Mouse (Mus musculus) midbrain, embryonic 15.5 days (tissue): ENCODE results near the gene Lhx1. TPM values are rescaled to one million over a fixed set of nuclear protein-coding genes. Genes with fewer than 3 reads are reported as not detected.
A peak's percentile ranks its signal among the peaks of the same experiment; 100 is the strongest.

Experiments used
- ATAC-seq: fragments of 200-750 bp; cut with Nextera tagmentation; replicated peaks from 2 replicates; pipeline ENCODE4 v1.8.0; 2017; ENCODE audit warnings: moderate TSS enrichment
- H3K27ac ChIP-seq: fragments of 300-500 bp; sonication (generic); 2 replicates; pipeline ENCODE4 v1.5.1; 2015; ENCODE audit warnings: mild to moderate bottlenecking, inconsistent platforms
- H3K27me3 ChIP-seq: fragments of 300-500 bp; sonication (generic); replicated peaks from 2 replicates; pipeline ENCODE4 v1.6.1; 2015; ENCODE audit warnings: inconsistent platforms
- H3K36me3 ChIP-seq: fragments of 300-500 bp; sonication (generic); replicated peaks from 2 replicates; pipeline ENCODE4 v1.6.1; 2015; ENCODE audit warnings: inconsistent platforms
- H3K4me1 ChIP-seq: fragments of 300-500 bp; sonication (generic); 2 replicates; pipeline ENCODE4 v1.6.1; 2015; ENCODE audit warnings: inconsistent platforms
- H3K4me2 ChIP-seq: fragments of 300-500 bp; sonication (generic); 2 replicates; pipeline ENCODE4 v1.6.1; 2015; ENCODE audit warnings: inconsistent platforms, mild to moderate bottlenecking, moderate library complexity
- H3K4me3 ChIP-seq: fragments of 300-500 bp; sonication (generic); 2 replicates; pipeline ENCODE4 v1.5.1; 2015; ENCODE audit warnings: mild to moderate bottlenecking, inconsistent platforms
- H3K9ac ChIP-seq: fragments of 300-500 bp; sonication (generic); 2 replicates; pipeline ENCODE4 v1.6.1; 2015; ENCODE audit warnings: mild to moderate bottlenecking, inconsistent platforms
- H3K9me3 ChIP-seq: fragments of 300-500 bp; sonication (generic); 2 replicates; pipeline ENCODE4 v1.6.1; 2016; ENCODE audit warnings: inconsistent platforms
- WGBS: fragments of 180-500 bp; shearing (Covaris S2); methylation state at CpG from one replicate; pipeline ENCODE4 v1.1.7; 2015; ENCODE audit warnings: mixed read lengths; 5-methylcytosine and 5-hydroxymethylcytosine counted together
- polyA plus RNA-seq: library from polyadenylated mRNA; unstranded; fragments of >200 nt; fragmentation: Nextera tagmentation; extraction: Ambion mirVana; gene quantifications from 2 replicates; pipeline ENCODE4 v1.2.1, GENCODE M21; 2015

Gene Lhx1
- 36.8 and 43.3 TPM in 2 replicates for polyA plus RNA-seq

- no peaks in the 10 kb centered on the region for H3K9me3 ChIP-seq
- H3K4me3 ChIP-seq, result peak within 1 kb of the TSS; percentile 56
- peak within 1 kb of the TSS; percentile 86 for H3K27ac ChIP-seq
- peak within 1 kb of the TSS; percentile 70 for H3K9ac ChIP-seq
- peak within 1 kb of the TSS; percentile 65 for H3K4me2 ChIP-seq
- ATAC-seq, result peak; percentile 90
- under 1% methylated on average over 64 of the region's 64 CpGs for WGBS
- H3K36me3 ChIP-seq, result no peaks in the 10 kb centered on the region
- H3K4me1 ChIP-seq, result peaks cover 43% of the 10 kb centered on the region
- H3K27me3 ChIP-seq, result peaks cover 58% of the 10 kb centered on the region
Observed at GRCm38 (mm10) chr11:84525421-84526274, at the start of gene Lhx1. Gene Lhx1, minus strand, starts transcription at chr11:84525535.

- no peak overlapping the region for H3K4me2 ChIP-seq
- H3K4me3 ChIP-seq, result no peak overlapping the region
- H3K4me1 ChIP-seq, result peaks cover 34% of the 10 kb centered on the region
- no peaks in the 10 kb centered on the region; the same call in 1 of the 2 replicates for H3K27me3 ChIP-seq
- no peak overlapping the region for H3K9ac ChIP-seq
- no peaks in the 10 kb centered on the region for H3K36me3 ChIP-seq
- WGBS, result 14% methylated on average over 8 of the region's 8 CpGs
- ATAC-seq, result no peak
- H3K27ac ChIP-seq, result 0 out of 2 replicates have a peak overlapping the region, but pooled peaks have one; percentile 2
- no peaks in the 10 kb centered on the region for H3K9me3 ChIP-seq
Observed at GRCm38 (mm10) chr11:84574834-84575233, 49.5 kb upstream of the Lhx1 start.

- WGBS, result 30% methylated on average over 8 of the region's 8 CpGs
- peak overlapping the region; percentile 26 for H3K27ac ChIP-seq
Observed at GRCm38 (mm10) chr11:84573637-84574036, 48.3 kb upstream of the Lhx1 start.

DNA sequence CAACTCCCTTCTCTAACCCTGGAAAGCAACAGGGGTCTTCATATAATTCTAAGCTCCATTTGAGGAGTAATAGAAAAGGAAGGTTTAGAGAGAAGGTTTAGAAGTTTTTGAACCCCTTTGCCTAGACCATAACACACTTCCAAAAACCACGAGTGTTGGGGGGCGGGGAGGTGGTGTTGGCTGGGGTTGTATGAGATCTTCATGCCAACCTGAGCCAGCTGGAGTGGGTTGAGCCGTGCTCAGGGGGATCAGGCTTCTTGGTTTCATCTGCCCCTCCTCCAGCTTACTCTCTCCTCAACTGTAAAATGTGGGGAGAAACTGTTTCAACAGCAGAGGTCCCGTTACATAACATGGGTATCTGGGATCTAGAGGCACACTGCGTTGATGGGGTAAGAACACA is 45.5 kb upstream of the Lhx1 start:
- Histone ChIP-seq H3K27me3 (no peaks in the 10 kb centered on the region), H3K27ac (no peak overlapping the region), H3K9me3 (no peaks in the 10 kb centered on the region), H3K36me3 (no peaks in the 10 kb centered on the region), H3K4me2 (no peak overlapping the region), H3K4me1 (peaks cover 38% of the 10 kb centered on the region), H3K4me3 (no peak overlapping the region), H3K9ac (no peak overlapping the region)
- 64% methylated on average over 5 of the region's 5 CpGs for WGBS
- ATAC-seq, result no peak

More at GRCm38 (mm10) chr11:84573637-84574036, 48.3 kb upstream of the Lhx1 start:
- H3K27me3 ChIP-seq, result no peaks in the 10 kb centered on the region; the same call in 1 of the 2 replicates
- ATAC-seq, result no peak
- no peak overlapping the region for H3K4me2 ChIP-seq
- H3K4me3 ChIP-seq, result no peak overlapping the region
- no peaks in the 10 kb centered on the region for H3K9me3 ChIP-seq
- no peak overlapping the region for H3K9ac ChIP-seq
- H3K36me3 ChIP-seq, result no peaks in the 10 kb centered on the region
- H3K4me1 ChIP-seq, result peaks cover 38% of the 10 kb centered on the region

DNA sequence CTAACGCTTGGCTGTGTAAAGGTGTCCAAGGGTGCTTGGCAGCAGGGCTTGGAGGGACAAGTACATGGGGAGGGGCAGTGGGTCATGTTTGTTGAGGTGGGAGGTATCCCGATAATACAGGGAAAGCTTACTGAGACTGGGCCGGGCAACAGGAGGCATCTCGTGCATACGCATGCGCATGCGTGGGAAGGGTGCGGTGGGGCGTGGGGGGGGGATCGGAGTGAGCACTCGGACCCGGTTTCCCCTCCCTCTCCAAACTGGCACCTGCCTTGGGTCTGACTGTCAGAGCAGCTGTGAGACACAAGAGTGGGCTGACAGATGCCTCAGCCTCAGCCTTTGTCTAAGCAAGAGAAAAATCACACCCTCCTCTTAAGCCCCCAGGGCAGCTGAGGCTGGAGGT is 45.1 kb upstream of the Lhx1 start:
- 34% methylated on average over 12 of the region's 12 CpGs for WGBS
- peak; percentile 21 for ATAC-seq
- Histone ChIP-seq H3K27me3 (no peaks in the 10 kb centered on the region), H3K4me2 (peak overlapping the region; percentile 18), H3K4me3 (no peak overlapping the region), H3K27ac (peak overlapping the region; percentile 60; the same call in 1 of the 2 replicates), H3K9ac (no peak overlapping the region), H3K9me3 (no peaks in the 10 kb centered on the region), H3K4me1 (peaks cover 38% of the 10 kb centered on the region), H3K36me3 (no peaks in the 10 kb centered on the region)

GRCm38 (mm10) chr11:84569052-84569751 is 43.9 kb upstream of the Lhx1 start:
- H3K36me3 ChIP-seq, result no peaks in the 10 kb centered on the region
- no peak overlapping the region for H3K4me2 ChIP-seq
- peak overlapping the region; percentile 63 for H3K27ac ChIP-seq
- H3K9me3 ChIP-seq, result no peaks in the 10 kb centered on the region
- WGBS, result 27% methylated on average over 5 of the region's 8 CpGs
- peak overlapping the region; percentile 8; the same call in 1 of the 2 replicates for H3K9ac ChIP-seq
- no peak overlapping the region for H3K4me3 ChIP-seq
- peak; percentile 59; the same call in 1 of the 2 replicates for ATAC-seq
- no peaks in the 10 kb centered on the region for H3K27me3 ChIP-seq
- H3K4me1 ChIP-seq, result peaks cover 31% of the 10 kb centered on the region

- Histone ChIP-seq H3K27ac (peak overlapping the region; percentile 60), H3K9ac (no peak overlapping the region), H3K4me2 (no peak overlapping the region), H3K36me3 (no peaks in the 10 kb centered on the region), H3K4me1 (peaks cover 33% of the 10 kb centered on the region), H3K4me3 (no peak overlapping the region), H3K27me3 (no peaks in the 10 kb centered on the region), H3K9me3 (no peaks in the 10 kb centered on the region)
- ATAC-seq, result no peak
- WGBS, result 32% methylated on average over 5 of the region's 5 CpGs
Observed at GRCm38 (mm10) chr11:84568482-84568881, 43.1 kb upstream of the Lhx1 start.

- no peak overlapping the region for H3K4me3 ChIP-seq
- no peak overlapping the region for H3K4me2 ChIP-seq
- peaks cover 39% of the 10 kb centered on the region for H3K4me1 ChIP-seq
- no peak overlapping the region for H3K27ac ChIP-seq
- H3K27me3 ChIP-seq, result no peaks in the 10 kb centered on the region
- 33% methylated on average over 8 of the region's 8 CpGs for WGBS
- ATAC-seq, result no peak
- no peak overlapping the region for H3K9ac ChIP-seq
- no peaks in the 10 kb centered on the region for H3K36me3 ChIP-seq
- no peaks in the 10 kb centered on the region for H3K9me3 ChIP-seq
Observed at GRCm38 (mm10) chr11:84566691-84567090, 41.4 kb upstream of the Lhx1 start.

GRCm38 (mm10) chr11:84565224-84565623 is 39.9 kb upstream of the Lhx1 start:
- Histone ChIP-seq H3K9ac (no peak overlapping the region), H3K9me3 (no peaks in the 10 kb centered on the region), H3K27me3 (no peaks in the 10 kb centered on the region), H3K4me3 (no peak overlapping the region), H3K27ac (no peak overlapping the region), H3K4me1 (peaks cover 35% of the 10 kb centered on the region), H3K36me3 (no peaks in the 10 kb centered on the region), H3K4me2 (no peak overlapping the region)
- ATAC-seq, result no peak
- WGBS, result 73% methylated on average over 3 of the region's 3 CpGs

DNA sequence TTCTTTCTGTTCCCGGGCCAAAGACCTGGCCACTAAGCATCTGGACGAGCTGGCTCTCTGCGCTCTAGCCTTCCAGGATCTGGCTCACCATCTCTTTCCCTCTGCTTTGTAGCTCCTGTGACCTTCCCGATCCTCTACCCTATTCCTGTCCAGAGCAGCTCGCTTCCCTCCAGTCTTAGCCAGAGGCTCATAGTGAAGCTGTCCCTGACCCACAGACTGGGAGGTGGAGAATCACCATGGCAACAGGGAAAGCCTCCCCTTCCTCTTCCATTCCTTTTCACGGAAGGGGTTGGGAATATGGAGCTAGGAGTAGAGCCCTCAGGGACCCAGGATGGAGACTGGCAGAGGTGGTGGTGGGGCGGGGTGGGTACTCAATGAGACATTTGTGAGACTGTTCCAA is 38.0 kb upstream of the Lhx1 start:
- WGBS, result 20% methylated on average over 7 of the region's 7 CpGs
- H3K27me3 ChIP-seq, result no peaks in the 10 kb centered on the region
- ATAC-seq, result peak; percentile 59; the same call in 1 of the 2 replicates
- no peaks in the 10 kb centered on the region for H3K9me3 ChIP-seq
- H3K9ac ChIP-seq, result 0 out of 2 replicates have a peak overlapping the region, but pooled peaks have one; percentile 5
- no peak overlapping the region for H3K4me3 ChIP-seq
- peak overlapping the region; percentile 7; the same call in 1 of the 2 replicates for H3K4me2 ChIP-seq
- H3K27ac ChIP-seq, result peak overlapping the region; percentile 18
- H3K36me3 ChIP-seq, result no peaks in the 10 kb centered on the region
- peaks cover 18% of the 10 kb centered on the region for H3K4me1 ChIP-seq

DNA sequence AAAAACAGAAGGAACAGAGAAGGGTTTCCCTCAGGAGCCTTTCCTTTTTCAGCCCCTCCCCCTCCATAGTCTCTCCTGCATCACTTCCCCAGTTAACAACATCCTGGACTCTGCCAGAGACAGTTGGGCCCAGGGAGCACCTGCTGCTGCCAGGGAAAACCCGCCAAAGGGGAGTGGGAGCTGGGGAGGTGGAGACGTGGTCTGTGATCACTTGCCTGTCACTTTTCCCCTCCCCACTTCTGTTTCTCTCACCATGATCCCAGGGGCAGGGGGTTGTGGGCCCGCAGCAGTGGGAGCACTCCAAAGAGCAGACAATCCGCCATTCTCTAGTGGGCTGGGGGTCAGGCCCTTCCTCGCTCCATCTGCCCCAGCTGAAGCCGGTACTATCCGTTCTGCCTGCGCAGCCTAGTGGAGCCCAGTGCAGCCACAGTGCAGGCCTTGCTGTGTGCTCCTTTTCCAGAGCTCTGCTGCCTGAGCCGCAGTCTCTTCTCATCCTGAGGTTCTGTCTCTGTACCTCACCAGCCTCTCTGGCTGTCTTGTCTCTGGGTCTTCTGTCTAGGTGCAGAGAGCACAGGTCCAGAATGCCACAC is 37.5 kb upstream of the Lhx1 start:
- H3K4me2 ChIP-seq, result peak overlapping the region; percentile 7; the same call in 1 of the 2 replicates
- H3K27ac ChIP-seq, result peak overlapping the region; percentile 18
- H3K27me3 ChIP-seq, result no peaks in the 10 kb centered on the region
- H3K36me3 ChIP-seq, result no peaks in the 10 kb centered on the region
- H3K9me3 ChIP-seq, result no peaks in the 10 kb centered on the region
- peaks cover 14% of the 10 kb centered on the region for H3K4me1 ChIP-seq
- 0 out of 2 replicates have a peak overlapping the region, but pooled peaks have one; percentile 5 for H3K9ac ChIP-seq
- WGBS, result 12% methylated on average over 9 of the region's 9 CpGs
- ATAC-seq, result peak; percentile 73
- no peak overlapping the region for H3K4me3 ChIP-seq

- H3K4me2 ChIP-seq, result no peak overlapping the region
- no peak overlapping the region for H3K27ac ChIP-seq
- WGBS, result 61% methylated on average over 5 of the region's 5 CpGs
- H3K4me1 ChIP-seq, result peaks cover 14% of the 10 kb centered on the region
- H3K9ac ChIP-seq, result no peak overlapping the region
- H3K27me3 ChIP-seq, result no peaks in the 10 kb centered on the region
- no peaks in the 10 kb centered on the region for H3K9me3 ChIP-seq
- H3K4me3 ChIP-seq, result no peak overlapping the region
- no peaks in the 10 kb centered on the region for H3K36me3 ChIP-seq
- ATAC-seq, result no peak
Observed at GRCm38 (mm10) chr11:84561546-84561945, 36.2 kb upstream of the Lhx1 start.
